ENCODE assay signal across 8 mouse cellular contexts in the genomic region with DNA sequence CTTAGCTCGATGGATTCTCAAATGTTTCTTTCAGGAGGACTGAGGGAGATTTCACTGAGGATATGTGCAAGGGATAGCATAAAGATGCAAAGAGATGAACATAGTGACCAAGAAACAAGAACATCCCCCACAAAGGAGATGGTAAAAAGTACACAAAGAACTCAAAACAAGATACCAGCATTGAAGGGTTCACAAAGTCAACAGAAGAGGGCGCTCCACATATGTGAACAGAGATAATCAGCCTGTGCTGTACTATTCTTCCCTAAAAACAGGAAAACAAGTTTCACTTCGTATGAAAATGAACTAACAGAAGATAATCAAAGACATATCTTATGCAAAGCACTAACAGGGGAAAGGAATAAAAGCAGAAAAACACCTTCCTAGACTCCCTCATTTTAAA. TPM values are rescaled to one million over a fixed set of nuclear protein-coding genes. Genes with fewer than 3 reads are reported as not detected.
DNase-seq lines count a peak whose midpoint lies in the region; ATAC-seq and TF ChIP-seq lines count a peak whose summit lies in the region.
"Had no signal": no experiment of that assay in that cellular context is flagged by ENCODE, and none has a peak within 500 bp of the region (broad histone marks: within the 10 kb centered on the region; RNA-seq: fewer than 3 reads in every experiment).

No protein-coding gene starts in this region.

- H3K4me1 ChIP-seq in kidney, embryonic 15.5 days: no peaks in the 10 kb centered on the region
- no peaks in the 10 kb centered on the region for H3K4me1 ChIP-seq in ES-E14 (ENCODE audit: control insufficient read depth in 2 of 2, insufficient read depth in 2 of 2, low read length in 2 of 2, poor library complexity in 1 of 2)
- H3K4me1 ChIP-seq: liver, embryonic 13.5 days had no signal

- in situ Hi-C loops in ES-E14 (cut with MboI; ENCODE audit: low sequenced_read_pairs in 2 of 2, unreplicated experiment in 2 of 2): no loop called here

- no peak for ATAC-seq in kidney, embryonic 15.5 days (replicated peaks; ENCODE audit: low FRiP score)
- ATAC-seq in erythroblast, adult 5-6 weeks (replicated peaks; ENCODE audit: low FRiP score, poor library complexity, severe bottlenecking): no peak

- H3K4me2 ChIP-seq in kidney, embryonic 15.5 days: no peak overlapping the region
- H3K4me2 ChIP-seq: liver, embryonic 13.5 days had no signal

- H3K27ac ChIP-seq in kidney, embryonic 15.5 days: no peak overlapping the region
- no peak overlapping the region for H3K27ac ChIP-seq in ES-E14 (ENCODE audit: insufficient read depth, low read depth, low read length, poor library complexity, severe bottlenecking)
- H3K27ac ChIP-seq: liver, embryonic 13.5 days had no signal

- intact Hi-C loops in heart, postnatal 36 days (cut with DNase I): loop anchor here (1.0 to 5.0 kb wide), 2 partner anchors 118 to 180 kb away; no protein-coding TSS in a partner anchor

- peak; percentile 8 for DNase-seq in kidney, adult 18-20 months
- peak; percentile 11 for DNase-seq in ES-E14 (ENCODE audit: low read depth, low spot score)
- DNase-seq in adrenal gland, postnatal 10 days: peak; percentile 44
- DNase-seq in heart, postnatal 36 days: peak; percentile 3 to 6
- peak; percentile 12 for DNase-seq in lung, postnatal 25 days (ENCODE audit: low spot score)
- DNase-seq: liver, embryonic 13.5 days had no signal

- H3K9ac ChIP-seq in kidney, embryonic 15.5 days: no peak overlapping the region
- H3K9ac ChIP-seq in ES-E14 (ENCODE audit: insufficient read depth, low read depth, low read length, poor library complexity, severe bottlenecking): no peak overlapping the region
- H3K9ac ChIP-seq: liver, embryonic 13.5 days had no signal

- no peaks in the 10 kb centered on the region for H3K9me3 ChIP-seq in kidney, embryonic 15.5 days (replicated peaks)
- no peaks in the 10 kb centered on the region for H3K9me3 ChIP-seq in ES-E14 (ENCODE audit: control insufficient read depth, insufficient read depth, low read depth, low read length)
- H3K9me3 ChIP-seq: liver, embryonic 13.5 days had no signal

- no peak overlapping the region for H3K4me3 ChIP-seq in kidney, embryonic 15.5 days (replicated peaks)
- H3K4me3 ChIP-seq in ES-E14 (ENCODE audit: insufficient read depth in 1 of 2, low read depth in 1 of 2, low read length in 2 of 2, poor library complexity in 1 of 2, severe bottlenecking in 1 of 2): no peak overlapping the region
- H3K4me3 ChIP-seq: liver, embryonic 13.5 days had no signal

- WGBS in kidney, embryonic 15.5 days: 48% methylated on average over 3 of the region's 3 CpGs

- no peaks in the 10 kb centered on the region for H3K36me3 ChIP-seq in kidney, embryonic 15.5 days
- H3K36me3 ChIP-seq in ES-E14 (ENCODE audit: control insufficient read depth, insufficient read depth, low read length, poor library complexity, severe bottlenecking): no peaks in the 10 kb centered on the region
- H3K36me3 ChIP-seq: liver, embryonic 13.5 days had no signal

- peaks cover 15% of the 10 kb centered on the region; the same call in 1 of the 2 replicates for H3K27me3 ChIP-seq in kidney, embryonic 15.5 days
- H3K27me3 ChIP-seq: liver, embryonic 13.5 days had no signal

TF ChIP-seq in ES-E14, 5 proteins besides CTCF, POLR2A, EP300 and RAD21:
- no peak for TF ChIP-seq MAFK (IDR thresholded peaks at IDR 0.05; ENCODE audit: insufficient read depth, low read depth, low read length)
- TF ChIP-seq HCFC1 (IDR thresholded peaks at IDR 0.05; ENCODE audit: borderline replicate concordance, insufficient read depth, low read length): no peak
- no peak for TF ChIP-seq CHD2 (IDR thresholded peaks at IDR 0.05; ENCODE audit: low read depth, low read length)
- TF ChIP-seq ZNF384 (IDR thresholded peaks at IDR 0.05; ENCODE audit: low read depth, low read length): no peak
- TF ChIP-seq ZC3H11A (IDR thresholded peaks at IDR 0.05; ENCODE audit: borderline replicate concordance, low read depth, low read length): no peak
TF ChIP-seq in ES-E14: peak in this region for 0.

RNA-seq across cellular contexts. Expression of a gene that starts 19.7 kb away (rescaled TPM):
- polyA plus RNA-seq in kidney, embryonic 15.5 days (2015; fragmentation: Nextera tagmentation; extraction: Ambion mirVana): not detected in 2 replicates
- 0.42 and 7.0 TPM in 2 replicates for total RNA-seq in ES-E14 (2012; rRNA removed)
- total RNA-seq in adrenal gland, postnatal 10 days (2021): under 1 TPM; 0.24 to 0.33 TPM
- total RNA-seq in heart, postnatal 36 days (2021): not detected
- not detected in 2 replicates for total RNA-seq in erythroblast, adult 5-6 weeks (2015; ENCODE audit: low replicate concordance)
- not detected in 2 replicates for total RNA-seq in erythroblast, adult 5-6 weeks (2017; ENCODE audit: low replicate concordance)
- polyA plus RNA-seq: liver, embryonic 13.5 days had no signal

RNA-seq across cellular contexts. Expression of a gene that starts 19.7 kb away (rescaled TPM):
- polyA plus RNA-seq in kidney, embryonic 15.5 days (2015; fragmentation: Nextera tagmentation; extraction: Ambion mirVana): not detected in 2 replicates
- total RNA-seq in ES-E14 (2012; rRNA removed): 0.42 and 7.1 TPM in 2 replicates
- under 1 TPM; 0.45 to 0.69 TPM for total RNA-seq in adrenal gland, postnatal 10 days (2021)
- not detected for total RNA-seq in heart, postnatal 36 days (2021)
- not detected in 2 replicates for total RNA-seq in erythroblast, adult 5-6 weeks (2015; ENCODE audit: low replicate concordance)
- total RNA-seq in erythroblast, adult 5-6 weeks (2017; ENCODE audit: low replicate concordance): not detected in 2 replicates
- polyA plus RNA-seq: liver, embryonic 13.5 days had no signal

RNA-seq across cellular contexts. Expression of a gene that starts 24.1 kb away (rescaled TPM):
- polyA plus RNA-seq in kidney, embryonic 15.5 days (2015; fragmentation: Nextera tagmentation; extraction: Ambion mirVana): not detected in 2 replicates
- total RNA-seq in ES-E14 (2012; rRNA removed): not detected in 2 replicates
- total RNA-seq in adrenal gland, postnatal 10 days (2021): not detected
- total RNA-seq in heart, postnatal 36 days (2021): not detected
- total RNA-seq in erythroblast, adult 5-6 weeks (2015; ENCODE audit: low replicate concordance): not detected in 2 replicates
- not detected in 2 replicates for total RNA-seq in erythroblast, adult 5-6 weeks (2017; ENCODE audit: low replicate concordance)
- polyA plus RNA-seq: liver, embryonic 13.5 days had no signal

RNA-seq across cellular contexts. Expression of a gene that starts 29.9 kb away (rescaled TPM):
- 13.3 and 14.3 TPM in 2 replicates for polyA plus RNA-seq in kidney, embryonic 15.5 days (2015; fragmentation: Nextera tagmentation; extraction: Ambion mirVana)
- 12.4 and 12.6 TPM in 2 replicates for total RNA-seq in ES-E14 (2012; rRNA removed)
- total RNA-seq in adrenal gland, postnatal 10 days (2021): 10 to 100 TPM; 15.3 to 18.7 TPM
- 1 to 10 TPM; 4.4 to 6.0 TPM for total RNA-seq in heart, postnatal 36 days (2021)
- 1.3 and 6.1 TPM in 2 replicates for total RNA-seq in erythroblast, adult 5-6 weeks (2015; ENCODE audit: low replicate concordance)
- 0.84 and 1.3 TPM in 2 replicates for total RNA-seq in erythroblast, adult 5-6 weeks (2017; ENCODE audit: low replicate concordance)

RNA-seq across cellular contexts. Expression of a gene that starts 47.3 kb away (rescaled TPM):
- not detected in 2 replicates for polyA plus RNA-seq in kidney, embryonic 15.5 days (2015; fragmentation: Nextera tagmentation; extraction: Ambion mirVana)
- total RNA-seq in ES-E14 (2012; rRNA removed): 1.4 and 8.9 TPM in 2 replicates
- not detected for total RNA-seq in adrenal gland, postnatal 10 days (2021)
- total RNA-seq in heart, postnatal 36 days (2021): not detected
- total RNA-seq in erythroblast, adult 5-6 weeks (2015; ENCODE audit: low replicate concordance): not detected in 2 replicates
- total RNA-seq in erythroblast, adult 5-6 weeks (2017; ENCODE audit: low replicate concordance): not detected in 2 replicates
- polyA plus RNA-seq: liver, embryonic 13.5 days had no signal
